Mouse (Mus musculus): Measurements from ENCODE around the gene Olfr1155.

Gene Olfr1155

DNA sequence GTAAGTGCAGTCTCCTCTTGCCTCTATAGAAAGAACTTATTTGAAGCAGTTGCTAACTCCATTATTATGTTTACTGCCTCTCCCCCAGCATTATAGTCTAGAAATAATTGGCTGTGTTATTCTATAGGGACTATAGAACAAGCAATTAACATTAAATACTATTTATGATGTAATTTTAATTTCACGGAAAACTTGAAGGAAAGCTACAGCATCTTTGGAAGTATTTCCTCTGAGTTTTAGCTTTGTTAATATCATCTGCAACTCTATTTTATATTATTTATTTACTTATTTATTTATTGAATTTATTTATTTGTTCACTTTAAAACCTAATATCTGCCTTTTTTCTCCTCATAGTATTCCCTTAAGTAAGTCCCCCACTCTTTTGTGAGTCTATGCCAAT is at the start of gene Olfr1155:
Gene Olfr1155, minus strand, starts transcription at position 101 of the 400 bp plus-strand sequence.
- no peak for DNase-seq

- no peak for DNase-seq
Measured at GRCm38 (mm10) chr2:87989813-87990212, 44.9 kb upstream of the Olfr1155 start, which contains the start of gene Olfr1158. Gene Olfr1158, plus strand, starts transcription at chr2:87990113.

DNA sequence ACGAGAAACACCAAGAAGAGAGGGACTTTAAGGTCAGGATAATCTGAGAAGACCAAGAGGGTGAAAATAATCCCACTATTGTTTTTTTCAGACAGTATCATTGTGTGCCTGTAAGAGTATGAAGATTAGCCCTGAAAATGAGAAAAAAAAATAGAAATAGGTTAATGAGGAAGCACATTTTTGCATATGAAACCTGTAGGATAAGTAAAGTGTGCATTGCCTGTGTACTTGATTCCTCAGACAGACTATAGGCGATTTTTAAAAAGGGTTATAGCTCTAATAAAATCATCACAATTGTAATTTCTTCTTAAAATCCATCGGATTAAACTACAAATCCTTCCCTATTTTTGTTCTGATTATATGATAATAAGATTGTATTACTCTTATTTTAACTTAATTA is 29.6 kb upstream of the Olfr1155 start, which contains the start of gene Olfr74:
Gene Olfr74, minus strand, starts transcription at position 101 of the 400 bp plus-strand sequence.
- DNase-seq = no peak

DNA sequence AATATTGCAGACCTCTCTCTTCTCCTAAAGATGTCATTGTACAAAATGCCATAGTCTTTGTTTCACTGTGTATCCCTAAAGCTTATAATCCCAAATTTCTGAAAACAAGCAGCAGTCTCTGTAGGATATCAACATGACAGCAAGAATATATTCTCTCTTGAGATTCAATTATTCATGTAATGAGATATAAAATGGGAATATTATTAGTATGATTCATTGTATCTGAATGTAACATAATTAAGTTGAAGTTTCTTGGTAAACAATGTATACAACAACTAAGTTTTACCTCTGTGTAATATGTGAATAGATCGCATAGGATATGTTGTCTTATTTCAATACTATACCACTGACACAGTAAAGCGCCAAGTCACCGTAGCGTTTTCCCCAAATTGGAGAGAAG is 23.3 kb upstream of the Olfr1155 start, which contains the start of gene Olfr1157:
Gene Olfr1157, minus strand, starts transcription at position 101 of the 400 bp plus-strand sequence.
- DNase-seq = no peak

DNA sequence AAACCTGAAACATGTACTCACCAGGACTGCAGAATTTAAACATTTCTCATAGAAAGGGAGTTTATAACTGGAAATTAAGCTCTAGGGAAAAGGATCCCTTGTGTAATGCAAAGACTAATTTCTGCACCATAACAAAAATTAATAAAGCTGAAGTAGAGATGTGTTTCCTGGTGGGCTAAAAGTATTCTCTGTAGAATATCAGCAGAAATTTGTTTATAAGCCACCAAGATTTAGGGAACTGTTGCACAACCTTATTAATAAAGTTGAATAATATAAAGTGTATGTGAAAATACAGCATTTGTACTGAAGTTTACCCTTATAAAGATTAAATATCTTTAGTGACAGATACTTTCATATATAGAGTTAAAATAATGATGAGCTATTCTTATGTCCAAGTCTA is 8.1 kb upstream of the Olfr1155 start, which contains the start of gene Olfr1156:
Gene Olfr1156, minus strand, starts transcription at position 101 of the 400 bp plus-strand sequence.
- DNase-seq = no peak

- DNase-seq = no peak
Measured at GRCm38 (mm10) chr2:87905066-87905465, 39.9 kb downstream of the Olfr1155 start, which contains the start of gene Olfr1154. Gene Olfr1154, minus strand, starts transcription at chr2:87905166.

- DNase-seq = no peak
Measured at GRCm38 (mm10) chr2:87894662-87895061, 50.3 kb downstream of the Olfr1155 start, which contains the start of gene Olfr1153. Gene Olfr1153, plus strand, starts transcription at chr2:87894962.
